Mouse (Mus musculus) forebrain, embryonic 12.5 days (tissue): Measurements from ENCODE around the gene Pmp22. TPM values are rescaled to one million over a fixed set of nuclear protein-coding genes. Genes with fewer than 3 reads are reported as not detected.

Experiments
- ATAC-seq: fragments of 200-750 bp; cut with Nextera tagmentation; 2 replicates; pipeline ENCODE4 v1.8.0; 2017; ENCODE audit warnings: moderate TSS enrichment; ENCODE audit not compliant: low FRiP score
- H3K27ac ChIP-seq: fragments of 300-500 bp; sonication (generic); 2 replicates; pipeline ENCODE4 v1.5.1; 2016; ENCODE audit warnings: mild to moderate bottlenecking
- H3K27me3 ChIP-seq: fragments of 300-500 bp; sonication (generic); 2 replicates; pipeline ENCODE4 v1.6.1; 2016; ENCODE audit warnings: mild to moderate bottlenecking
- H3K36me3 ChIP-seq: fragments of 300-500 bp; sonication (generic); replicated peaks from 2 replicates; pipeline ENCODE4 v1.6.1; 2016; ENCODE audit warnings: mild to moderate bottlenecking
- H3K4me1 ChIP-seq: fragments of 300-500 bp; sonication (generic); 2 replicates; pipeline ENCODE4 v1.6.1; 2016
- H3K4me2 ChIP-seq: fragments of 300-500 bp; sonication (generic); 2 replicates; pipeline ENCODE4 v1.6.1; 2016; ENCODE audit warnings: mild to moderate bottlenecking, moderate library complexity
- H3K4me3 ChIP-seq: fragments of 300-500 bp; sonication (generic); replicated peaks from 2 replicates; pipeline ENCODE4 v1.5.1; 2016; ENCODE audit warnings: mild to moderate bottlenecking
- H3K9ac ChIP-seq: fragments of 300-500 bp; sonication (generic); 2 replicates; pipeline ENCODE4 v1.6.1; 2016; ENCODE audit warnings: mild to moderate bottlenecking
- H3K9me3 ChIP-seq: fragments of 300-500 bp; sonication (generic); 2 replicates; pipeline ENCODE4 v1.6.1; 2016
- WGBS: fragments of 180-500 bp; shearing (Covaris S2); methylation state at CpG from one replicate; pipeline ENCODE4 v1.1.7; 2016; 5-methylcytosine and 5-hydroxymethylcytosine counted together
- polyA plus RNA-seq: library from polyadenylated mRNA; unstranded; fragments of >200 nt; fragmentation: Nextera tagmentation; extraction: Ambion mirVana; gene quantifications from 2 replicates; pipeline ENCODE4 v1.2.1, GENCODE M21; 2016

The Pmp22 gene
- polyA plus RNA-seq, result 14.9 and 20.5 TPM in 2 replicates

DNA sequence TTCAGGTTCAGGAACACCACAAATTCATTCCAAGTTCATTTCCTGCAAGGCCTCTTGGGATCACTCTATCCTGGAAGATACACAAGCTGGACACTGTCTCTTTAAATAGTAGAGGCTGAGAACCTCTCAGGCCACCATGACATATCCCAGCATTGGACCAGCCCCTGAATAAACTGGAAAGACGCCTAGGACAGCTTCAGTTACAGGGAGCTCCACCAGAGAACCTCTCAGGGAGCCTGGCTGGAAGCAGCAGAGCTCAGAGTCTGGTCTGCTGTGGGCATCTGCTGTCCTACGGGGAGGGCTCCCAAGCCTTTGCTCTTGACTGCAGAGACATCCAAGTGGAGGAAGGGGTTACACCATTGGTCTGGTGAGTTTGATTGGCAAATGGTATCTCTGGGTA, at the start of gene Pmp22:
Gene Pmp22, plus strand, starts transcription at position 199 of the 400 bp plus-strand sequence.
- WGBS, result 79% methylated on average over 2 of the region's 2 CpGs

DNA sequence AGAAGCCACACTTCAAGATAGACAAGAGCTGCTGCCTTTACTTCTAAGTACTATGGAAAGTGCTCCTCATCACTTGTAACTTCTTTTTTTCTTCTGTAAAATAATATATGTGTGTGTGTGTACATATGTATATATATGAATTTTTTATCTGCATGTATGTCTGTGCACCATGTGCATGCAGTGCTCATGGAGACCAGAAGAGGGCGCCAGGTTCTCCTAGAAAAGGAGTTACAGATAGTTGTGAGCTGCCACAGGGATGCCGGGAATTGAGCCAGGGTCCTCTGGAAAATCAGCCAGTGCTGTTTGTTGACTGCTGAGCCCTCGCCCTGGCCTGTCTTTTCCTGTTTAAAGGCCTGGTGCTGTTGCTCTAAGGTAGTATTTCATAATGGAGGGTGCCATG, 44.2 kb upstream of the Pmp22 start:
- Histone ChIP-seq H3K9me3 (0 out of 2 replicates have a peak, but pooled peaks cover 3% of the 10 kb centered on the region), H3K9ac (no peak overlapping the region), H3K27ac (no peak overlapping the region), H3K4me3 (no peak overlapping the region), H3K27me3 (no peaks in the 10 kb centered on the region), H3K4me2 (no peak overlapping the region), H3K4me1 (no peaks in the 10 kb centered on the region), H3K36me3 (no peaks in the 10 kb centered on the region)
- 79% methylated on average over 3 of the region's 3 CpGs for WGBS
- ATAC-seq, result no peak

More for the DNA sequence above, at the start of gene Pmp22:
- ATAC-seq, result no peak
- no peak within 1 kb of the TSS for H3K9ac ChIP-seq
- H3K36me3 ChIP-seq, result no peaks in the 10 kb centered on the region
- peaks cover 27% of the 10 kb centered on the region for H3K4me1 ChIP-seq
- H3K27ac ChIP-seq, result no peak within 1 kb of the TSS
- no peak within 1 kb of the TSS for H3K4me3 ChIP-seq
- no peak within 1 kb of the TSS for H3K4me2 ChIP-seq
- no peaks in the 10 kb centered on the region for H3K9me3 ChIP-seq
- H3K27me3 ChIP-seq, result peaks cover 53% of the 10 kb centered on the region

DNA sequence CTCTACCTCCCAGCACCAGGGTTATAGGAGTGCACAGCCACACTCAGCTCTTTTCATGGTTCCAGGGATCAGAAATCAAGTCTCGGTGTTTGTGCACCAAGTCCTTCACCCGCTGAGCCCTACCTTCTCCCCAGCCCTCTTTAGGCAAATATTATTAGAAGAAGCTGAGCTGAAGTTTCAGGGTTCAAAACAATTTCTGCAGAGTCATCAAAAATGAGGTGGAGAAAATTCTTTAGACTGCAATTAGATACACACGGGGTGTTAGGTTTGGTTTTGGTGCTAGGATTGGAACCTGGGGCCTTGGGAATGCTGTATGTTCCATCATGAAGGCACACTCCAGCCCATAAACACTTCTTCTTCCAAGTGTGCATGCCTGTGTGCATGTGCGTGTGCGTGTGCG, 40.1 kb upstream of the Pmp22 start:
- 0 out of 2 replicates have a peak, but pooled peaks cover 3% of the 10 kb centered on the region for H3K9me3 ChIP-seq
- no peak overlapping the region for H3K27ac ChIP-seq
- no peak overlapping the region for H3K9ac ChIP-seq
- no peaks in the 10 kb centered on the region for H3K36me3 ChIP-seq
- H3K4me1 ChIP-seq, result no peaks in the 10 kb centered on the region
- no peaks in the 10 kb centered on the region for H3K27me3 ChIP-seq
- no peak overlapping the region for H3K4me3 ChIP-seq
- no peak for ATAC-seq
- H3K4me2 ChIP-seq, result no peak overlapping the region
- 94% methylated on average over 6 of the region's 6 CpGs for WGBS

DNA sequence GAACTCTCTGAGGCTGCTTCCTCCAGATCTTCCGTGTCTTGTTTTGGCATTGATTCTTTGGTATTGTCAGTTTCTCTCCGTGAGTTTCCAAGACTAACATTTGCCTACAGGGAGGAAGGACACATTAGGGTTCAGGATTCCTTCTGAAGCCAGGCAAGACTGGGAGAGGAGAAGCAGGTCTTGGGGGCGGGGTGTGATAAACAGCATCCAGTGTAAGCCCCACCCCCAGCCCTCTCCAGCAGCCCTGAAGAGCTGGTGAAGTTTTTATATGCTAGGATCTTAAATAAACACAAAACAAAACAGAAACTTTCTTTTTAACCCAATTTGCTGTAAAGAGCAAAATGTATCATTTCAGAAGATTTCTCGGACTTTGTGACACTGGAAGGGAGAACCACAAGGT, 38.6 kb upstream of the Pmp22 start:
- no peak overlapping the region for H3K4me2 ChIP-seq
- no peaks in the 10 kb centered on the region for H3K4me1 ChIP-seq
- no peaks in the 10 kb centered on the region for H3K9me3 ChIP-seq
- ATAC-seq, result no peak
- H3K36me3 ChIP-seq, result no peaks in the 10 kb centered on the region
- H3K4me3 ChIP-seq, result no peak overlapping the region
- H3K27ac ChIP-seq, result no peak overlapping the region
- 64% methylated on average over 4 of the region's 4 CpGs for WGBS
- H3K27me3 ChIP-seq, result no peaks in the 10 kb centered on the region
- no peak overlapping the region for H3K9ac ChIP-seq

DNA sequence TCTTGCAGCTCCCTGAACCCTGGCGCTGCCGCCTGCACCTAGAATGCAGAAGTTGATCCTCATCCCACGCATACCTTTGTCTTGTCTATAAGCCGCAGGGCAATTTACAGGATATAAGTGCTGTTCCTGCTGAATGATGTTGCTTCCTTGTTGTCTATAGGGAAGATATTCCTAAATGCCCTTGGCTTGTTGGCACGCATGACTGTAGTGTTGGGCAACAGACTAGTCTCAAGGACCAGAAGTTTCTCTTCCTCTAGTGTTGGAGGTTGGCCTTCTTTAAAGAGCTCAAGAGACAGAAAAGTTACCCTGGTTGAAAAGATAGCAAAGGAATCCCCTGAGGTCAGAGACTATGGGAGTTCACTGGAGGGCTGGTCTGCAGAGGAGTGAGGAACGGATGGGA, 37.8 kb upstream of the Pmp22 start:
- Histone ChIP-seq H3K9me3 (no peaks in the 10 kb centered on the region), H3K4me1 (no peaks in the 10 kb centered on the region), H3K4me3 (no peak overlapping the region), H3K9ac (no peak overlapping the region), H3K27me3 (no peaks in the 10 kb centered on the region), H3K36me3 (no peaks in the 10 kb centered on the region), H3K4me2 (no peak overlapping the region), H3K27ac (no peak overlapping the region)
- 93% methylated on average over 6 of the region's 6 CpGs for WGBS
- ATAC-seq, result no peak

DNA sequence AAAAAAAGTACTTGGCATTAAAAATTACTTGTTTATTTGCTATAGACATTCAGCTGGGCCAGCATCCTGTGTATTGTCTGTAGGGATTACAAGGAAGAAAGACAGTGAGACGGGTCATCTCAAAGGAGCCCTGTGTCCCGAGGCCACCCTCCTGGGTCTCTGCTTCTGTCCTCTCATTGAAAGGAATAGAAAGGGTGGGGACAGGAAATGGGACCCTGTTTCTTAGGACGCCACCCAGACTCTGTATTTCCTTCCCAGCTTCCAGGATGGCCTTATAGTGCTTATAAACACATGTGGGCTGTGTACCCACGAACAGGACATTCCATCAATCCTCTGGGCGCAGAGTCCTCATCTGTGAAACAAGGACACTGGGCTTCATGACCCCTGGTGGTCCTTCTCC, 36.5 kb upstream of the Pmp22 start:
- WGBS, result 60% methylated on average over 5 of the region's 5 CpGs

DNA sequence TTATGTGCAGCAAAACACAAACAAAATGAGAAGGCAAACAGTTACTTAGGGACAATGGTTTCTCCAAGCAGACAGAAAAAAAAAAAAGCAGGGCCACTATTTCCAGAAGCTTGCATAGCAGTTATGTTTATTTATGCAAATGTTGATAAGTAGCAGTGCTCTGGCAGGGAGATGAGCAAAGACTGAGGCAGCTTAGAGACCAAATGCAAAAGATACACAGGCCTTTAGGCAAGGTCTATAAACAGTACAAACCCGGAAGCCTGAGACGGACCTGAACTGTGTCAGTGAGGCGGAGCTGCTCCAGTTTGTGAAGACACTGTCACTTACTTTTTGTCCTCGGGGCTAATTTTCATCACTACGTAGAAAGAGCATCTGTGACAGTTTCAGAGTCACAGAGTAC, 35.2 kb upstream of the Pmp22 start:
- Histone ChIP-seq H3K4me1 (no peaks in the 10 kb centered on the region), H3K4me3 (no peak overlapping the region), H3K27me3 (no peaks in the 10 kb centered on the region), H3K9me3 (no peaks in the 10 kb centered on the region), H3K27ac (no peak overlapping the region), H3K9ac (no peak overlapping the region), H3K36me3 (no peaks in the 10 kb centered on the region), H3K4me2 (no peak overlapping the region)
- WGBS, result 82% methylated on average over 5 of the region's 5 CpGs
- no peak for ATAC-seq

More for the DNA sequence above, 36.5 kb upstream of the Pmp22 start:
- H3K9ac ChIP-seq, result no peak overlapping the region
- no peak overlapping the region for H3K27ac ChIP-seq
- no peak for ATAC-seq
- H3K9me3 ChIP-seq, result no peaks in the 10 kb centered on the region
- no peaks in the 10 kb centered on the region for H3K27me3 ChIP-seq
- H3K36me3 ChIP-seq, result no peaks in the 10 kb centered on the region
- H3K4me2 ChIP-seq, result no peak overlapping the region
- H3K4me3 ChIP-seq, result no peak overlapping the region
- no peaks in the 10 kb centered on the region for H3K4me1 ChIP-seq

DNA sequence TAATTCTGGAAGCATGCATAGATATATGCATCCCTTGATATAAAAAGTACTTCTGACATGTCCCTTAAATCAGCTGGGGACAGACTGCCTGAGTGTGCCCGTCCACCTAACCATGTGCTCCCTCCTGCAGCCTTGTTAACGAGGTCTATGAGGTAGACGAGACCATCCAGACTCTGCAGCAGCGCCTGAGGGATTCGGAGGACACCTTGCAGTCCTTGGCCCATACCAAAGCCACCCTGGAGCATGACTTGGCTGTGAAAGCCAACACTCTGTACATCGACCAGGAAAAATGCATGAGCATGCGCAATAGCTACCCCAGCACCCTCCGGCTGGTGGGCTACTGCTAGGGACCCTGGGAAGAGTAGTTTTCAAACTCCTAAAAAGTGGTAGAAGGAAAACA, 34.3 kb upstream of the Pmp22 start:
- no peak overlapping the region for H3K9ac ChIP-seq
- H3K36me3 ChIP-seq, result no peaks in the 10 kb centered on the region
- H3K4me2 ChIP-seq, result no peak overlapping the region
- H3K9me3 ChIP-seq, result no peaks in the 10 kb centered on the region
- no peaks in the 10 kb centered on the region for H3K4me1 ChIP-seq
- WGBS, result 87% methylated on average over 8 of the region's 8 CpGs
- no peaks in the 10 kb centered on the region for H3K27me3 ChIP-seq
- H3K4me3 ChIP-seq, result no peak overlapping the region
- no peak overlapping the region for H3K27ac ChIP-seq
- ATAC-seq, result no peak

DNA sequence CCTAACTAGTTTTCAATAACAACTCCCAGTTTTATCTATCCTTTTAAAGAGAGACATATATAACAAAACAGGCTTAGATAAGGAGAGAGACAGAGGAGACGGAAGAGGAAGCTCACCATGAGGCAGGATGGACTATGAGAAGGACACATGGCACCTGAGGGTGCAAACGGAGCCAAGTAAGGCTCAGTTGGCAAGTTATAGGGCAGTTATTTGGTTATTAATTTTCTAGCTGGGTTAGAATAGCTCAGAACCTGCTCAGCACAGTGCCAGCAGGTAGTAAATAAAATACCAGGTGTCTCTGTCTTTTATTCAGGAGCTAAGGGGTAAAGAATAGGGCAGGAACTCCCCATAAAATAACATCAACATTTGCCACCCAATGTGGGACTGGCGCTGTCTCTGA, 30.8 kb upstream of the Pmp22 start:
- WGBS, result 90% methylated on average over 3 of the region's 3 CpGs
- Histone ChIP-seq H3K4me2 (no peak overlapping the region), H3K36me3 (no peaks in the 10 kb centered on the region), H3K4me3 (no peak overlapping the region), H3K9ac (no peak overlapping the region), H3K4me1 (no peaks in the 10 kb centered on the region), H3K27me3 (no peaks in the 10 kb centered on the region), H3K27ac (no peak overlapping the region), H3K9me3 (no peaks in the 10 kb centered on the region)
- ATAC-seq, result no peak

DNA sequence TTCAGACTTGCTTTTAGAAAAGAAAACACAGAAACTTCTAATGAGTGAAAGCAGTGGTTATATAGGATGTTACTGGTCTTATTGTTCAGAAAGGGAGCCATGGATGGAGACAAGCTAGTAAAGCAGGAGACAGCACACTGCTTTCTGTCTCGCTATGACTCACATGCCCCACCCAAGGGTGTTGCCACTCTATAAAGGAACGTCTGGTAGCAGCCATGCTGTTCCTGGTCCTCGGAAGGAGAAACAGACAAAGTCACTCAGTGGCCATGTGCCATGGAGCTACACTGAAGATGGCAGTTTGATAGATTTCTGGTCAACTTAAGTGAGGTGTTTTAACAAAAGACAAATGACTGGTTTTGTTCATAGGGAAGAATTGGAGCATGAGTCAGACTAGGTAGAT, 29.4 kb upstream of the Pmp22 start:
- no peak for ATAC-seq
- Histone ChIP-seq H3K9ac (no peak overlapping the region), H3K27me3 (no peaks in the 10 kb centered on the region), H3K36me3 (no peaks in the 10 kb centered on the region), H3K4me1 (no peaks in the 10 kb centered on the region), H3K4me2 (no peak overlapping the region), H3K27ac (no peak overlapping the region), H3K4me3 (no peak overlapping the region), H3K9me3 (no peaks in the 10 kb centered on the region)
- WGBS, result 86% methylated on average over 3 of the region's 3 CpGs

DNA sequence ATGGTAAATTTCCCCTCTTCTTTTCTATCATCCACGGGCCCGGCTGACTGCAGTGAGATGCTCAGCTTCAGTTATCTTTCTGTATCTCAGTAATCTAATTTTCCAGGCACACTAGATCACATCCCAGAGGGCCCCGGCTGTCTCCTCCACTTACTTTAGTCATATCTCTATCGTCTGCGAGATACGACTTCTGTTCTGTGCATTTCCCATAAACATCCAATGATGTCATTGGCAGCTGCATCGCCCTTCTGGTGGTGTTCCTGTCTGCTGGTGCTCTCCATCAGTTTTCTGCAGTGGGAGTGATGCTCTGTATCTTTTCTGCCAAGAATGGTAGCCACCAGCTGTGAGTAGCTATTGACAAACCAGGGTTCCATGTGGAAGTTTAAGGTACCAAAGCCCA, 25.5 kb upstream of the Pmp22 start:
- H3K27me3 ChIP-seq, result no peaks in the 10 kb centered on the region
- no peak overlapping the region for H3K4me2 ChIP-seq
- H3K9me3 ChIP-seq, result no peaks in the 10 kb centered on the region
- 88% methylated on average over 7 of the region's 7 CpGs for WGBS
- H3K4me1 ChIP-seq, result no peaks in the 10 kb centered on the region
- no peak overlapping the region for H3K4me3 ChIP-seq
- no peaks in the 10 kb centered on the region for H3K36me3 ChIP-seq
- H3K27ac ChIP-seq, result no peak overlapping the region
- H3K9ac ChIP-seq, result no peak overlapping the region
- no peak for ATAC-seq

DNA sequence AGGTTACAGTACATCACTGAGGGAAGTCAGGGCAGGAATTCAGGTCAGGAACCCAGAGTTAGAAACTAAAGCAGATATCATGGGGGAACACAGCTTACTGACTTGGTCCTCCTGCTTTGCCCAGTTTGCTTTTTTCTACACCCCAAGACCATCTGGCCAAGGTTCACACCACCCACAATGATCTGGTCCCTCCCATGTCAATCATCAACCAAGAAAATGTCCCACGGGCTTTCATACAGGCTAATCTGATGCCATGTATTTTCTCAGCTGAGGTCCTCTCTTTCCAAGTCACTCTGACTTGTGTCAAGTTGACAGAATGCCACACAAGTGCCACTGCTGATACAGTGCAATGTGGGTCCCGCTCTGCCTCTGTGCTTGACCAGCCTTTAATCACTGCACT, 24.8 kb upstream of the Pmp22 start:
- Histone ChIP-seq H3K36me3 (no peaks in the 10 kb centered on the region), H3K27me3 (no peaks in the 10 kb centered on the region), H3K27ac (no peak overlapping the region), H3K4me1 (no peaks in the 10 kb centered on the region), H3K9ac (no peak overlapping the region), H3K4me3 (no peak overlapping the region), H3K4me2 (no peak overlapping the region), H3K9me3 (no peaks in the 10 kb centered on the region)
- ATAC-seq, result no peak
- 88% methylated on average over 2 of the region's 2 CpGs for WGBS

DNA sequence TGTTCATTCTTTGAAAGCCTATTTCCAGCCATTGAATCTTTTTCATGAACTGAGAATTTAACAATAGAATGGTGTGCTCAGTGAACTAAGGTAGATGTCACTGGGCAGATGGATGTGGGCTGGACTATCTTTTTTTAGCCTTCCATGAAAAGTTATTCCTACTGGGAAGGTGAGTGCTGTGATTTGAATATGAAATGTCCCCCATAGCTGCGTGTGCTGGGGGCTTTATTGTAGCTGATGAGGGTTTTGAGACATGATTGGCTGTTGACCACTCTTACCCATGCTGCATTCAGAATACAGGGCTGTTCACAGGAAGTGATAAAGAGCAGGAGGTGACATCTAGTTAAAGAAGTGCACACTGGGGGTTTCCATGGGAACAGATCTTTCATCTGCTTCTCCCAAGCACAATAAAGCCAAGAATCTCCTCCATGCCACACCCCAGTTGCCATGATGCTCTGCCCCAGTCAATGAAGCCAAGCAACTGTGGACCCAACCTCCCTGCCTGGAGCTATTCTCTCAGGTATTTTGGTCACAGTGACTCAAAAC, 19.5 kb upstream of the Pmp22 start:
- Histone ChIP-seq H3K4me3 (no peak overlapping the region), H3K27ac (no peak overlapping the region), H3K9ac (no peak overlapping the region), H3K4me2 (no peak overlapping the region), H3K4me1 (no peaks in the 10 kb centered on the region; the same call in 1 of the 2 replicates), H3K9me3 (no peaks in the 10 kb centered on the region), H3K36me3 (no peaks in the 10 kb centered on the region), H3K27me3 (no peaks in the 10 kb centered on the region)
- ATAC-seq, result no peak
- whole genome bisulfite sequencing, result 48% methylated on average over 1 of the region's 1 CpGs
